24 mouse cellular contexts compared by ENCODE assay signal in genomic region chr5:114888995-114889394, GRCm38 (mm10). TPM values are rescaled to one million over a fixed set of nuclear protein-coding genes. Genes with fewer than 3 reads are reported as not detected.
"Had no signal": no experiment of that assay in that cellular context is flagged by ENCODE, and none has a peak within 500 bp of the region (broad histone marks: within the 10 kb centered on the region; RNA-seq: fewer than 3 reads in every experiment).

No protein-coding gene starts in this region.

- H3K4me1 ChIP-seq: lung, embryonic 15.5 days; midbrain, embryonic 13.5 days; midbrain, embryonic 15.5 days; neural tube, embryonic 12.5 days had no signal

- H3K4me2 ChIP-seq: lung, embryonic 15.5 days; midbrain, embryonic 11.5 days; midbrain, embryonic 13.5 days; midbrain, embryonic 15.5 days; neural tube, embryonic 12.5 days had no signal

- H3K4me3 ChIP-seq: lung, embryonic 15.5 days; megakaryocyte, embryonic 14.5 days; midbrain, embryonic 13.5 days; midbrain, embryonic 15.5 days; neural tube, embryonic 12.5 days had no signal

- ATAC-seq: lung, postnatal 0 days; midbrain, embryonic 13.5 days; midbrain, embryonic 15.5 days had no signal

- H3K36me3 ChIP-seq: lung, embryonic 15.5 days; midbrain, embryonic 13.5 days; midbrain, embryonic 15.5 days; neural tube, embryonic 12.5 days had no signal

- H3K9ac ChIP-seq: lung, embryonic 15.5 days; midbrain, embryonic 13.5 days; midbrain, embryonic 15.5 days; neural tube, embryonic 12.5 days had no signal

- H3K9me3 ChIP-seq: lung, embryonic 15.5 days; midbrain, embryonic 13.5 days; midbrain, embryonic 15.5 days; neural tube, embryonic 12.5 days had no signal

- H3K27me3 ChIP-seq: lung, embryonic 15.5 days; midbrain, embryonic 13.5 days; midbrain, embryonic 15.5 days; neural tube, embryonic 12.5 days had no signal

- DNase-seq: lung, adult 2 months; lung, postnatal 14 days; lung, postnatal 36 days; right cerebral cortex, postnatal 14 days; thymus, adult 18-20 months; thymus, postnatal 14 days; thymus, postnatal 36 days had no signal

- H3K27ac ChIP-seq: lung, embryonic 15.5 days; macrophage; midbrain, embryonic 13.5 days; midbrain, embryonic 15.5 days; neural tube, embryonic 12.5 days had no signal

RNA-seq across cellular contexts. Expression of gene Gm9936, which starts 30.5 kb away (rescaled TPM):
- total RNA-seq: megakaryocyte progenitor cell, adult 5-6 weeks; monocyte, adult 5-6 weeks had no signal
- polyA plus RNA-seq: lung, adult 2 months; lung, embryonic 15.5 days; lung, postnatal 0 days; macrophage; spleen, adult 2 months; thymus, postnatal 0 days had no signal

RNA-seq across cellular contexts. Expression of gene Oasl1, which starts 34.0 kb away (rescaled TPM):
- polyA plus RNA-seq: midbrain, embryonic 11.5 days had no signal

RNA-seq across cellular contexts. Expression of gene 4930519G04Rik, which starts 35.5 kb away (rescaled TPM):
- total RNA-seq: midbrain, postnatal 0 days had no signal
- polyA plus RNA-seq: liver, embryonic 16.5 days; lung, adult 2 months; lung, embryonic 15.5 days; lung, postnatal 0 days; macrophage; midbrain, embryonic 11.5 days; midbrain, embryonic 13.5 days; midbrain, embryonic 15.5 days; midbrain, postnatal 0 days; neural tube, embryonic 12.5 days; neural tube, embryonic 14.5 days; stomach, embryonic 14.5 days; stomach, embryonic 16.5 days; thymus, postnatal 0 days had no signal
